8 mouse cellular contexts compared by ENCODE assay signal in the genomic region with DNA sequence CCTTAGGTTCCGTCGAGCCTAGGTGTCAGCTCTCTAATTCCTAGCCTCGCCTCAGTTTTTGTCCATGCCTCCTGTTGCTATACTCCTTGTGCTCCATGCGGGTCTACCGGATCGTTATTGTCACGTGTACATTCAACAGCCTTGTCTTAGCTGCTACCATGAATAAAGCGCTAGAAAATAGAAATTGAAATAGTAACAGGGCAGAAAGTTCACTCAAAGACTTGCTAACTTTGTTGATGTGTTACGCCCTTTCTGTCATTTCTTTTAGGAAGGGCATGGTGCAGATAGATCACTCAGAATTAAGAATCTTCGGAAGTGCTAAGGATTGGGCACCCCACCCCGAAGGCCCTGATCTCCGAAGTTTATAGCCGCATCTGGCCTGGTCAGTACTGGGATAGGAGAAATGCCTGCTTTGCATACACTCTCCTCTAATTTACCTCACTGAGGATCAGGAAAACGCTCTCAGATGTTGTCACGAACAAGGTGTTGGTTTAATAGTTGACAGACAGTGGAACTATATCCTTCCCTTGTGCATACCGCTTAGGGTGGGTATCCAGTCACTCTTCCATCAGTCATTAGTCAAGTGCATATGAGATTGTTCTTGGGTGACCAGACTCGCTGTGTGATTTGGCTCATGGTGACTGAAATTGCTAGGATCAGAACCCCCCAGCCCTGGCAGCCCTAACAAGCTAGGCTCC. TPM values are rescaled to one million over a fixed set of nuclear protein-coding genes. Genes with fewer than 3 reads are reported as not detected.
DNase-seq lines count a peak whose midpoint lies in the region; ATAC-seq and TF ChIP-seq lines count a peak whose summit lies in the region.

No protein-coding gene starts in this region.

- peak overlapping the region; percentile 76 for H3K4me2 ChIP-seq in limb, embryonic 12.5 days
- peak overlapping the region; percentile 75 for H3K4me2 ChIP-seq in stomach, embryonic 14.5 days (replicated peaks; ENCODE audit: low read depth, low read length)

- TF ChIP-seq CTCF in cerebellum, adult 2 months (IDR thresholded peaks at IDR 0.05; ENCODE audit: borderline replicate concordance, insufficient read depth, low read depth, low read length), result no peak

- 27% methylated on average over 17 of the region's 17 CpGs for WGBS in cerebellum, adult 2 months
- WGBS in limb, embryonic 12.5 days, result 25% methylated on average over 17 of the region's 17 CpGs
- 28% methylated on average over 17 of the region's 17 CpGs for WGBS in stomach, embryonic 14.5 days

- no peak for TF ChIP-seq POLR2A in cerebellum, adult 2 months (IDR thresholded peaks at IDR 0.05; ENCODE audit: borderline replicate concordance, insufficient read depth, low read length)

- peaks cover 20% of the 10 kb centered on the region for H3K36me3 ChIP-seq in limb, embryonic 12.5 days
- peaks cover 9% of the 10 kb centered on the region for H3K36me3 ChIP-seq in stomach, embryonic 14.5 days (ENCODE audit: control insufficient read depth, insufficient read depth, low read length)

- H3K27me3 ChIP-seq in cerebellum, adult 2 months (ENCODE audit: control insufficient read depth, insufficient read depth, low read length), result no peaks in the 10 kb centered on the region
- no peaks in the 10 kb centered on the region for H3K27me3 ChIP-seq in limb, embryonic 12.5 days
- no peaks in the 10 kb centered on the region for H3K27me3 ChIP-seq in stomach, embryonic 14.5 days (ENCODE audit: control insufficient read depth, insufficient read depth, low read length)

- no peaks in the 10 kb centered on the region for H3K9me3 ChIP-seq in limb, embryonic 12.5 days
- no peaks in the 10 kb centered on the region for H3K9me3 ChIP-seq in stomach, embryonic 14.5 days (ENCODE audit: control insufficient read depth, low read depth, low read length)

- ATAC-seq in limb, embryonic 12.5 days (ENCODE audit: insufficient number of reproducible peaks, insufficient read depth, low FRiP score, low TSS enrichment, low read depth), result no peak
- ATAC-seq in stomach, embryonic 14.5 days (ENCODE audit: insufficient number of reproducible peaks, insufficient read depth, low FRiP score, low read depth), result peak; percentile 14; the same call in 1 of the 2 replicates
- ATAC-seq in CD4-positive, CD25-positive, alpha-beta regulatory T cell, adult 4 months, result no peak

- peaks cover 2% of the 10 kb centered on the region; the same call in 1 of the 2 replicates for H3K4me1 ChIP-seq in cerebellum, adult 2 months (ENCODE audit: control insufficient read depth, insufficient read depth, low read length)
- peaks cover 15% of the 10 kb centered on the region for H3K4me1 ChIP-seq in limb, embryonic 12.5 days (replicated peaks)
- peaks cover 5% of the 10 kb centered on the region; the same call in 1 of the 2 replicates for H3K4me1 ChIP-seq in stomach, embryonic 14.5 days (ENCODE audit: control insufficient read depth, insufficient read depth, low read length)

- peak overlapping the region; percentile 89 for H3K4me3 ChIP-seq in cerebellum, adult 2 months (replicated peaks; ENCODE audit: insufficient read depth, low read depth, low read length)
- peak overlapping the region; percentile 81 for H3K4me3 ChIP-seq in limb, embryonic 12.5 days (replicated peaks)
- H3K4me3 ChIP-seq in stomach, embryonic 14.5 days (ENCODE audit: low read depth, low read length), result peak overlapping the region; percentile 81

- no peak for DNase-seq in cerebellum, adult 2 months
- DNase-seq in cerebellum, adult 18-20 months, result no peak
- peak; percentile 6 for DNase-seq in retina, postnatal 1 day
- no peak for DNase-seq in retina, embryonic 14.5 days (ENCODE audit: low spot score)
- no peak for DNase-seq in spleen, adult 12 weeks (ENCODE audit: low spot score)

- peak overlapping the region; percentile 81 for H3K9ac ChIP-seq in limb, embryonic 12.5 days (replicated peaks)
- H3K9ac ChIP-seq in stomach, embryonic 14.5 days (replicated peaks; ENCODE audit: low read depth, low read length), result peak overlapping the region; percentile 81

- H3K27ac ChIP-seq in cerebellum, adult 2 months (ENCODE audit: insufficient read depth, low read length), result no peak overlapping the region
- H3K27ac ChIP-seq in limb, embryonic 12.5 days, result 0 out of 2 replicates have a peak overlapping the region, but pooled peaks have one; percentile 60
- H3K27ac ChIP-seq in stomach, embryonic 14.5 days (ENCODE audit: low read length), result 0 out of 2 replicates have a peak overlapping the region, but pooled peaks have one; percentile 52

RNA-seq across cellular contexts. Expression of gene Cenpn, which starts 0.7 kb away (rescaled TPM):
- 2.5 TPM in 2 replicates for polyA plus RNA-seq in cerebellum, adult 2 months (2012; rRNA removed)
- 47.5 and 47.6 TPM in 2 replicates for polyA plus RNA-seq in limb, embryonic 12.5 days (2016; fragmentation: Nextera tagmentation; extraction: Ambion mirVana)
- polyA plus RNA-seq in stomach, embryonic 14.5 days (2014; fragmentation: Nextera tagmentation; extraction: Ambion mirVana), result 42.1 and 43.6 TPM in 2 replicates
- 1 to 10 TPM; 2.9 to 8.8 TPM for polyA plus RNA-seq in CD4-positive, CD25-positive, alpha-beta regulatory T cell, adult 4 months (2017; shearing (Covaris generic))

RNA-seq across cellular contexts. Expression of gene Cmc2, which starts 1.0 kb away (rescaled TPM):
- polyA plus RNA-seq in cerebellum, adult 2 months (2012; rRNA removed), result 23.1 and 28.2 TPM in 2 replicates
- 72.2 and 82.7 TPM in 2 replicates for polyA plus RNA-seq in limb, embryonic 12.5 days (2016; fragmentation: Nextera tagmentation; extraction: Ambion mirVana)
- 73.4 and 86.0 TPM in 2 replicates for polyA plus RNA-seq in stomach, embryonic 14.5 days (2014; fragmentation: Nextera tagmentation; extraction: Ambion mirVana)
- 10 to 100 TPM; 36.3 to 38.5 TPM for polyA plus RNA-seq in CD4-positive, CD25-positive, alpha-beta regulatory T cell, adult 4 months (2017; shearing (Covaris generic))

RNA-seq across cellular contexts. Expression of gene Atmin, which starts 21.0 kb away (rescaled TPM):
- 38.9 and 39.8 TPM in 2 replicates for polyA plus RNA-seq in cerebellum, adult 2 months (2012; rRNA removed)
- polyA plus RNA-seq in limb, embryonic 12.5 days (2016; fragmentation: Nextera tagmentation; extraction: Ambion mirVana), result 11.7 and 12.5 TPM in 2 replicates
- 10.9 and 12.2 TPM in 2 replicates for polyA plus RNA-seq in stomach, embryonic 14.5 days (2014; fragmentation: Nextera tagmentation; extraction: Ambion mirVana)
- 1 to 10 TPM; 6.4 TPM for polyA plus RNA-seq in CD4-positive, CD25-positive, alpha-beta regulatory T cell, adult 4 months (2017; shearing (Covaris generic))

RNA-seq across cellular contexts. Expression of gene 1700030J22Rik, which starts 56.5 kb away (rescaled TPM):
- 2.5 and 2.8 TPM in 2 replicates for polyA plus RNA-seq in cerebellum, adult 2 months (2012; rRNA removed)
- 2.0 and 2.3 TPM in 2 replicates for polyA plus RNA-seq in limb, embryonic 12.5 days (2016; fragmentation: Nextera tagmentation; extraction: Ambion mirVana)
- 1.5 and 2.0 TPM in 2 replicates for polyA plus RNA-seq in stomach, embryonic 14.5 days (2014; fragmentation: Nextera tagmentation; extraction: Ambion mirVana)
- not detected for polyA plus RNA-seq in CD4-positive, CD25-positive, alpha-beta regulatory T cell, adult 4 months (2017; shearing (Covaris generic))
